Mouse (Mus musculus) midbrain, embryonic 14.5 days (tissue): ENCODE data around the gene Kcne1. TPM values are rescaled to one million over a fixed set of nuclear protein-coding genes. Genes with fewer than 3 reads are reported as not detected.

Experiments used
- ATAC-seq: fragments of 200-750 bp; cut with Nextera tagmentation; 2 replicates; pipeline ENCODE4 v1.8.0; 2017; ENCODE audit warnings: moderate number of reproducible peaks, moderate library complexity; ENCODE audit not compliant: low FRiP score, low TSS enrichment
- DNase-seq: peaks from one replicate; pipeline ENCODE4 v3.0.0-alpha.2; 2015
- H3K27ac ChIP-seq: fragments of 300-500 bp; sonication (generic); replicated peaks from 2 replicates; pipeline ENCODE4 v1.5.1; 2014; ENCODE audit warnings: mild to moderate bottlenecking, low read depth, low read length, moderate library complexity
- H3K27me3 ChIP-seq: fragments of 300-500 bp; sonication (generic); 2 replicates; pipeline ENCODE4 v1.6.1; 2014; ENCODE audit warnings: low read length, control low read depth, mixed read lengths; ENCODE audit not compliant: control insufficient read depth, insufficient read depth
- H3K36me3 ChIP-seq: fragments of 300-500 bp; sonication (generic); 2 replicates; pipeline ENCODE4 v1.6.1; 2014; ENCODE audit warnings: low read length, control low read depth; ENCODE audit not compliant: control insufficient read depth, insufficient read depth
- H3K4me1 ChIP-seq: fragments of 300-500 bp; sonication (generic); 2 replicates; pipeline ENCODE4 v1.6.1; 2014; ENCODE audit warnings: mild to moderate bottlenecking, antibody characterized with exemption, low read length, control low read depth; ENCODE audit not compliant: control insufficient read depth, insufficient read depth
- H3K4me2 ChIP-seq: fragments of 300-500 bp; sonication (generic); 2 replicates; pipeline ENCODE4 v1.6.1; 2014; ENCODE audit warnings: mild to moderate bottlenecking, low read length, moderate library complexity
- H3K4me3 ChIP-seq: fragments of 300-500 bp; sonication (generic); replicated peaks from 2 replicates; pipeline ENCODE4 v1.5.1; 2014; ENCODE audit warnings: low read depth, low read length
- H3K9ac ChIP-seq: fragments of 300-500 bp; sonication (generic); replicated peaks from 2 replicates; pipeline ENCODE4 v1.6.1; 2014; ENCODE audit warnings: mild to moderate bottlenecking, low read length, moderate library complexity
- H3K9me3 ChIP-seq: fragments of 300-500 bp; sonication (generic); 2 replicates; pipeline ENCODE4 v1.6.1; 2016; ENCODE audit warnings: low read length, control low read depth, mixed read lengths; ENCODE audit not compliant: control insufficient read depth
- WGBS: fragments of 180-500 bp; shearing (Covaris S2); extraction: QIAGEN DNeasy Blood & Tissue Kit; methylation state at CpG from one replicate; pipeline ENCODE4 v1.1.7; 2014; 5-methylcytosine and 5-hydroxymethylcytosine counted together
- polyA plus RNA-seq: library from polyadenylated mRNA; unstranded; fragments of >200 nt; fragmentation: Nextera tagmentation; extraction: Ambion mirVana; gene quantifications from 2 replicates; pipeline ENCODE4 v1.2.1, GENCODE M21; 2014

The Kcne1 gene
- 0.07 TPM in 1 of 2 replicates, not detected in the other for polyA plus RNA-seq

- no peak within 1 kb of the TSS for H3K27ac ChIP-seq
- DNase-seq: no peak
- ATAC-seq: no peak
- no peak within 1 kb of the TSS for H3K4me3 ChIP-seq
- H3K9me3 ChIP-seq: no peaks in the 10 kb centered on the region
- H3K9ac ChIP-seq: no peak within 1 kb of the TSS
- H3K36me3 ChIP-seq: no peaks in the 10 kb centered on the region
- H3K4me2 ChIP-seq: no peak within 1 kb of the TSS
- 67% methylated on average over 9 of the region's 9 CpGs for WGBS
- H3K27me3 ChIP-seq: no peaks in the 10 kb centered on the region
- H3K4me1 ChIP-seq: 0 out of 2 replicates have a peak, but pooled peaks cover 3% of the 10 kb centered on the region
Observed at GRCm38 (mm10) chr16:92359229-92359628, at the start of gene Kcne1. Gene Kcne1, minus strand, starts transcription at chr16:92359468.

- no peak for DNase-seq
- Histone ChIP-seq H3K36me3 (no peaks in the 10 kb centered on the region), H3K27ac (no peak overlapping the region), H3K27me3 (no peaks in the 10 kb centered on the region), H3K9ac (no peak overlapping the region), H3K9me3 (no peaks in the 10 kb centered on the region), H3K4me1 (peaks cover 9% of the 10 kb centered on the region), H3K4me3 (no peak overlapping the region), H3K4me2 (no peak overlapping the region)
- ATAC-seq: no peak
- WGBS: 84% methylated on average over 2 of the region's 2 CpGs
Observed at GRCm38 (mm10) chr16:92407883-92408282, 48.6 kb upstream of the Kcne1 start.

GRCm38 (mm10) chr16:92404141-92404540 lies 44.9 kb upstream of the Kcne1 start:
- Histone ChIP-seq H3K9me3 (no peaks in the 10 kb centered on the region), H3K27ac (no peak overlapping the region), H3K4me2 (no peak overlapping the region), H3K4me1 (peaks cover 16% of the 10 kb centered on the region), H3K4me3 (no peak overlapping the region), H3K27me3 (no peaks in the 10 kb centered on the region), H3K36me3 (no peaks in the 10 kb centered on the region), H3K9ac (no peak overlapping the region)
- ATAC-seq (no peak), DNase-seq (no peak)
- whole genome bisulfite sequencing: 94% methylated on average over 2 of the region's 2 CpGs

GRCm38 (mm10) chr16:92403069-92403468 lies 43.8 kb upstream of the Kcne1 start:
- H3K9me3 ChIP-seq: no peaks in the 10 kb centered on the region
- no peak overlapping the region for H3K9ac ChIP-seq
- no peaks in the 10 kb centered on the region for H3K27me3 ChIP-seq
- 86% methylated on average over 10 of the region's 10 CpGs for WGBS
- DNase-seq (no peak), ATAC-seq (no peak)
- H3K36me3 ChIP-seq: no peaks in the 10 kb centered on the region
- H3K4me3 ChIP-seq: no peak overlapping the region
- H3K4me2 ChIP-seq: no peak overlapping the region
- H3K4me1 ChIP-seq: peaks cover 24% of the 10 kb centered on the region
- H3K27ac ChIP-seq: no peak overlapping the region

- no peaks in the 10 kb centered on the region for H3K36me3 ChIP-seq
- no peaks in the 10 kb centered on the region for H3K9me3 ChIP-seq
- no peak for ATAC-seq
- H3K4me1 ChIP-seq: peaks cover 24% of the 10 kb centered on the region
- H3K9ac ChIP-seq: no peak overlapping the region
- no peak overlapping the region for H3K4me2 ChIP-seq
- H3K27ac ChIP-seq: no peak overlapping the region
- H3K4me3 ChIP-seq: no peak overlapping the region
- no peaks in the 10 kb centered on the region for H3K27me3 ChIP-seq
- DNase-seq: no peak
- 37% methylated on average over 8 of the region's 8 CpGs for WGBS
Observed at GRCm38 (mm10) chr16:92402216-92402615, 42.9 kb upstream of the Kcne1 start.

- H3K4me2 ChIP-seq: no peak overlapping the region
- WGBS: 51% methylated on average over 10 of the region's 10 CpGs
- no peak overlapping the region for H3K27ac ChIP-seq
- H3K9ac ChIP-seq: no peak overlapping the region
- no peaks in the 10 kb centered on the region for H3K27me3 ChIP-seq
- no peak overlapping the region for H3K4me3 ChIP-seq
- H3K9me3 ChIP-seq: no peaks in the 10 kb centered on the region
- ATAC-seq (no peak), DNase-seq (no peak)
- H3K36me3 ChIP-seq: peaks cover 7% of the 10 kb centered on the region
- peaks cover 24% of the 10 kb centered on the region for H3K4me1 ChIP-seq
Observed at GRCm38 (mm10) chr16:92401206-92401605, 41.9 kb upstream of the Kcne1 start.

- H3K4me2 ChIP-seq: peak overlapping the region; percentile 72
- under 1% methylated on average over 37 of the region's 37 CpGs for WGBS
- H3K27me3 ChIP-seq: no peaks in the 10 kb centered on the region
- no peaks in the 10 kb centered on the region for H3K9me3 ChIP-seq
- ATAC-seq (peak; percentile 77), DNase-seq (peak; percentile 91)
- H3K4me1 ChIP-seq: peaks cover 24% of the 10 kb centered on the region
- peaks cover 21% of the 10 kb centered on the region for H3K36me3 ChIP-seq
- peak overlapping the region; percentile 73 for H3K27ac ChIP-seq
- peak overlapping the region; percentile 48 for H3K9ac ChIP-seq
- peak overlapping the region; percentile 36 for H3K4me3 ChIP-seq
Observed at GRCm38 (mm10) chr16:92399490-92400458, 40.5 kb upstream of the Kcne1 start.

GRCm38 (mm10) chr16:92398574-92399118 lies 39.4 kb upstream of the Kcne1 start:
- no peak overlapping the region for H3K9ac ChIP-seq
- peaks cover 24% of the 10 kb centered on the region for H3K36me3 ChIP-seq
- 0 out of 2 replicates have a peak overlapping the region, but pooled peaks have one; percentile 36 for H3K4me3 ChIP-seq
- DNase-seq (no peak), ATAC-seq (no peak)
- WGBS: 49% methylated on average over 6 of the region's 6 CpGs
- H3K27ac ChIP-seq: no peak overlapping the region
- H3K9me3 ChIP-seq: no peaks in the 10 kb centered on the region
- H3K4me2 ChIP-seq: peak overlapping the region; percentile 72
- no peaks in the 10 kb centered on the region for H3K27me3 ChIP-seq
- H3K4me1 ChIP-seq: peaks cover 24% of the 10 kb centered on the region
